Mouse (Mus musculus): Measurements from ENCODE around the gene Pigz. TPM values are rescaled to one million over a fixed set of nuclear protein-coding genes. Genes with fewer than 3 reads are reported as not detected.

The Pigz gene
- 10 to 100 TPM in 6 of 26 experiments, 1 to 10 TPM in 18, under 1 TPM in 2; 0.50 to 16.7 (median 5.5) TPM for total RNA-seq (2018; cell fraction: chromatin; rRNA removed)
- total RNA-seq (2018; cell fraction: cytosol; rRNA removed): 10 to 100 TPM in 8 of 26 experiments, 1 to 10 TPM in 18; 2.1 to 16.2 (median 5.9) TPM
- total RNA-seq (2018; cell fraction: nucleus; rRNA removed): 10 to 100 TPM in 12 of 26 experiments, 1 to 10 TPM in 13, under 1 TPM in 1; 0.38 to 24.0 (median 7.7) TPM
- 2.8 to 3.6 TPM (median 2.9 TPM) in 3 replicates for polyA plus RNA-seq (2018)

DNA sequence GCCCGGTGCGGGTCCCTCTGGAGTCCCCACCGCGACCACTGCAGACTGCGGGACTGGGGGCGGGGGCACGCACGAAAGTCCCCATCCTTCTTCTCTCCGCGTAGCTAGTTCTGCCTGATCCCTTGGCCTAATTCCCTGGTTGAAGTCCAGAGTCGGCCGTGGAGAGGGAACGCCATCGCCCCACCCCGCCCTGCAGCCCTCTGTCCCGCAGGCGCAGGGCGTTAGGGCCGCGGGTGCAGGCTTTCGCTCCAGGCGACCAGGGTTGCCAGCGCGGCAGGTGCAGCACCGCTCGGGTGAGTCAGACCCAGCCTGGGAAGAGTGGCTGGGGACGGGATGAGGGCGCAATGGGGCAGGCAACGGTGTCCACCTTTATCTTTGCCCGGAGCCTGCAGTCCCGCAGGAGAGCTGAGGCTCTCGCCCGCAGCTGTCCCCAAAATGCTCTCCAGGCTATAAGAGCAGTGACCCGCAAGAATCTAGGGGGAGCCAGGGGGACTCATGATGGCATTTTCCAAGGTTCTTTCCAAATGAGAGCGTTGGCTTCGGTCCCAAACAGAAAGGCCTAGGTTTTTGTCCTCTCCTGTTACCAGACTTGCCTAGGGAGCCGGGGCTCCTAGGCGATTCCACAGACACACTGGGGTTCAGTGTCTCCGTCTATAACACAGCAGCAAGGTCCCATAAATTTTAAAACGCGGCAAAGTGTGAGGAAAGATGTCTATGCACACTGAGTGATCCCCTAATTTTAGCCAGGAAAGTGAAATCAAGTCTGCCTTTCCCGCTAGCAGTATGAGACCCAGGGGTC is at the start of gene Pigz:
Gene Pigz (plus strand): TSS at position 101 of the 799 bp plus-strand sequence.
- Histone ChIP-seq H3K4me3 (ENCODE audit: inconsistent target) (peak within 1 kb of the TSS; percentile 36), H3K27ac (peak within 1 kb of the TSS; percentile 74), H3K36me3 (ENCODE audit: inconsistent target) (no peaks in the 10 kb centered on the region), H3K79me2 (ENCODE audit: inconsistent target) (no peaks in the 10 kb centered on the region)
- WGBS (ENCODE audit: missing documents): 21% methylated on average over 42 of the region's 42 CpGs

DNA sequence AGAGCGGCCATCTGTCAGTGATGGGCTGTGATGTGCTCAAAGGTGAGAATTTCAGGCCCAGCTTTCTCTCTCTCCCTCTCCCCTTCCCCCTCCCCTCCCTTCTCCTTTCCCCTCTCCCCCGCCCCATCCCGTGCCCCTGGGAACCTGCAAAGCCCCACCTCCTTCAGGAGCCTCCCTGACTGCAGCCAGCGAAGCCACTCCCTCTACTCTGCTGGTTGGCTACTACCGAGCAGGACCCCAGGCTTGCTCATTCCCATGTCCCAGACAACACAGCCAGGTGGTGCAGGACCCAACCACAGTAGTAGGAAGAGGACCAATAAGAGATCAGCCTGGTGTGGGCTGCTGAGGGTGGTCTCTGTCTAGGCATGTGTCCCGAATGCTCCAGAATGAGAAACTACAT is 49.7 kb upstream of the Pigz start:
- Histone ChIP-seq H3K79me2 (ENCODE audit: inconsistent target) (no peaks in the 10 kb centered on the region), H3K36me3 (ENCODE audit: inconsistent target) (no peaks in the 10 kb centered on the region), H3K4me3 (ENCODE audit: inconsistent target) (no peak overlapping the region), H3K27ac (no peak overlapping the region)
- 31% methylated on average over 5 of the region's 6 CpGs for WGBS (ENCODE audit: missing documents)

DNA sequence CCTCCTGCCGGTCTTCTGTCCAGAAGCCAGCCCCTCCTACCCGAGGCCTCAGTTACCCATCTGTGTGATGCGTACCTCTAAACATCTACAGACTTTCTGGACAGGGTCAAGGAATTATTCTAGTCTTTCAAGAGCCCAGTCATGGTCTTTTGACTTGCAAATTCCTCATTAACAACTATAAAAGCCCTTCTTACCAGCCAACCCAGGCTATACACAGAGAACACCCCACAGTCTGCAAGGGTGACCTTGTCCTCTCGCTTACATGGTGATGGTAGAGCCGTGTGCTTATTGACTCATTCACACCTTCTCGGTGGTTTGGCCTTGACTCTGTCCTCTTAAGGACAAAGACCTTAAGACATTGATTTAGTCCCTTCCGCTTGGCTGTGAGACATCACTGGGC is 42.7 kb upstream of the Pigz start:
- no peaks in the 10 kb centered on the region for H3K79me2 ChIP-seq (ENCODE audit: inconsistent target)
- WGBS (ENCODE audit: missing documents): 86% methylated on average over 7 of the region's 7 CpGs
- H3K4me3 ChIP-seq (ENCODE audit: inconsistent target): no peak overlapping the region
- no peaks in the 10 kb centered on the region for H3K36me3 ChIP-seq (ENCODE audit: inconsistent target)
- no peak overlapping the region for H3K27ac ChIP-seq

DNA sequence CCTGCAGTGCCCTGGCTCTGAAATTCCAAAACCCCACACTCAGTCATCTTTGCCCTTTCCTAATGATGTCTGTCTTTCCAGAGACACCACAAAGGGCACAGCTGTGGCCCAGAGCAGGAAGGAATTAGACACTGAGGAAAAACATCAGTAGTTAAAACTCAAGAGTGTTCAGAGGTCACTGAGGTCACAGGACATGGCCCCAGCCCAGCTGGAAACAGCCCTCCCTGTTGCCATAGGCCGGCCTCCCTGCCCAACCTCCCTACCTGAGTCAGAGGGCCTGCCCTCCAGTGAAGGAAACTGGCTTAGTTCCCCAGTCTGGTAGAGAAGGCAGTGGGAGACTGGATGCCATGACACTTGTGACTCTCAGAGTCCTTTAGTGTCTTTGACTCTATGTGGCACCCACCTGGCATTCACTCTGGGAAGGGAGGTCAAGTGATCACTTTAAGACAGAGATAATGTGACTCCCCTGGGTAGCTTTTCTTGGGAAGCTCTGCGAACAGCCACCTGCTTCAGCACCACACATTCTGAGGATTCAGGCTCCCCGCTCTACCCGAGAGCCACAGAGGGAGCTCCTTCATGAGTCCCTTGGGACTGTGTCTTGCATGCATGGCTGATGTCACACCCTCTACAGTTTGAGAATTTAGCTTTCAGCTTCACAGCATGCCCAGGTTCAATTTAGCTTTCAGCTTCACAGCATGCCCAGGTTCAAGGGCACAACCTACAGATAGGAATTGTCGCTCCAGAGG is 40.1 kb upstream of the Pigz start:
- Histone ChIP-seq H3K36me3 (ENCODE audit: inconsistent target) (no peaks in the 10 kb centered on the region), H3K79me2 (ENCODE audit: inconsistent target) (no peaks in the 10 kb centered on the region), H3K4me3 (ENCODE audit: inconsistent target) (no peak overlapping the region), H3K27ac (no peak overlapping the region)
- 87% methylated on average over 5 of the region's 5 CpGs for WGBS (ENCODE audit: missing documents)

DNA sequence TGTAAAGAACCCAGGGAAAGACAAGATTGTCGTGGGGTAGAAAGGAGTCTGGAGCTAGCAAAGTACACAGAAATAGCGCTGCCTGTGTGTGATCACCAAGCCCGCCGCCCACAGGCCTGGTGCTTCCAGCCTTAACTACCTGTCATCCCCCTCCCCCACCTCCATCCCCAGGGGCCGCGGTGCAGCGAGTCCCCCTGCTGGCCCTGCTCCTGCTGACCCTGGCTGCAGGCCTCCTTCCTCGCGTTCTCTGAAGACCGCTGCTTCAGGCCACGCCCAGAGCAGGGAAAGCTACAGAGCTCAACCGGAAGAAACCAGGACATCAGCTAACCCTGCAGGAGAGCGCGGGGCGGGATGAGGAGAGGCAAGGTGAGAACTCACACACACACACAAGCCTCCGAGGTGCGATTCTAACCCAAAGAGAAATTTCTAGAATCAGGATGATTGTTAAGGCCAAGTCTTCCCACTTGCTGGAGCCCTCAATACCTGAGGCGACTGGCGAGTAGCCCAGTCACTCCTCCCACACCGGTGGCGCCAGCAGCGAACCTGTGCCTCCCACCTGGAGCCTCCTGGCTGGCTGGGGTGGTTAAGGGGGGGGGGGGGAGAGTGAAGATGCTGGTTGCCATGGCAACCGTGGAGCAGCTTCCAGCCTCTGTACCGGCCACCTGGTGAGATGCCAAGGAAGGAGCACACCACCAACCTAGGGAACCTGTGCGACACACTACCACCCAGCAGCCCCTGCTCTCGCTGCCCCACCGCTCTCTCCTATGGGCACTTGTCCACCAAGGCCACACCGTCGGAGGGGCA is 36.5 kb upstream of the Pigz start:
- no peak overlapping the region for H3K4me3 ChIP-seq (ENCODE audit: inconsistent target)
- H3K36me3 ChIP-seq (ENCODE audit: inconsistent target): no peaks in the 10 kb centered on the region
- no peaks in the 10 kb centered on the region for H3K79me2 ChIP-seq (ENCODE audit: inconsistent target)
- 39% methylated on average over 26 of the region's 29 CpGs for WGBS (ENCODE audit: missing documents)
- H3K27ac ChIP-seq: no peak overlapping the region

DNA sequence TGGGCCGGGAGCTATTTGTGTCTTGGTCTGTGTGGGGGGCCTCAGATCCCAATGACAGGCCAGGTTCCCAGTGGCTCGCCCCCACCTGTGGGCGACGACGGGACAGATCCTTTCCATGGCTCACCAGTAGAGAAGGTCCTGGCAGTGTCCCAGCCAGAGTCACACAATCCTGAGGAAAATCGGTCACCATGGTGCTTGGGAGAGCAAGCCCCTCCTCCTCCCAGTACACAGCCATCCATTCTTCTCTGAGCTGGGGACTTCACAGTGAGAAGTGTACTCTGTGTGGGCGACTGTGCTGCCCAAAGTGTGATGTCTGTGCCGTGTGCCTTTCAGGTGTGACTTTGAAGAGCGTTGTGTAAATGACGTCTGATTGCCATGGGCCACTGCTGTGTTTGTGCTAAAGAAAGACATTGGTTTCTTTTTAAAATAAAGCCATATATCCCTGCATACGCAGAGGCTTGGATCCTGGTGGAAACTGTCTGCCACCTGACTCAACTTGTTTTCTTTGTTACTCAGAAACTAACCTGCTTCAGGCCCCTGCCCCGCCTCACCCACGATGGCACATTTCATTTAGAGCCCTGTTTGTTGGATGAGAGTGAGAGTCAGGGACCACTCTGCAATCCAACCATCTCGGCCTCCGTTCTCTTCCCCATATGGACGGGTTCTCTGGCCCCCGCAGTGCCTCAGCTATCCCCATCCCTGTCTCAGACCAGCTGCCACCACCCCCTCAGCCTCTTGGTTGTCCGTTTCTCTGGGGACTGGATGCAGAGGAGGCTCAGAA is 34.9 kb upstream of the Pigz start:
- Histone ChIP-seq H3K36me3 (ENCODE audit: inconsistent target) (no peaks in the 10 kb centered on the region), H3K4me3 (ENCODE audit: inconsistent target) (no peak overlapping the region), H3K27ac (no peak overlapping the region), H3K79me2 (ENCODE audit: inconsistent target) (no peaks in the 10 kb centered on the region)
- 95% methylated on average over 18 of the region's 18 CpGs for WGBS (ENCODE audit: missing documents)

DNA sequence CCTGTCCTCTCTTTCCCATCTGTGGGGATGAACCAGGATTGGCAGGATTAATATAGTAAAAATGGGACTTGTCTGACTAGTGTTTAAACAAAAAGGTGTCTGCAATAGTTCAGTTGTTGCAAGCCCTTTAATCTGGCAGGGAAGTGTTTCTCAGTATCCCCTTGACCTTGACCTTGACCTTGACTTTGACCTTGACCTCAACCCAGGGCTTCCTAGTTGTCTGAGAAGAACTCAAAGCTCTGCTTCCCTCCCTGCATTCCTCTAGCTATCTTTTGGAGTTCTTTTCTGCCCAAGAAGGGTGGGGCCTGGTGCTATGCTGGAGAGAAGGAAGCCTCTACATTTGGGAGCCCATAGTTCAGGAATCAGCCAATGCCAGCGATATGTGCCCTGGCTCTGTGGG is 31.8 kb upstream of the Pigz start:
- H3K36me3 ChIP-seq (ENCODE audit: inconsistent target): no peaks in the 10 kb centered on the region
- 100% methylated on average over 1 of the region's 1 CpGs for WGBS (ENCODE audit: missing documents)
- H3K4me3 ChIP-seq (ENCODE audit: inconsistent target): no peak overlapping the region
- H3K27ac ChIP-seq: no peak overlapping the region
- no peaks in the 10 kb centered on the region for H3K79me2 ChIP-seq (ENCODE audit: inconsistent target)

DNA sequence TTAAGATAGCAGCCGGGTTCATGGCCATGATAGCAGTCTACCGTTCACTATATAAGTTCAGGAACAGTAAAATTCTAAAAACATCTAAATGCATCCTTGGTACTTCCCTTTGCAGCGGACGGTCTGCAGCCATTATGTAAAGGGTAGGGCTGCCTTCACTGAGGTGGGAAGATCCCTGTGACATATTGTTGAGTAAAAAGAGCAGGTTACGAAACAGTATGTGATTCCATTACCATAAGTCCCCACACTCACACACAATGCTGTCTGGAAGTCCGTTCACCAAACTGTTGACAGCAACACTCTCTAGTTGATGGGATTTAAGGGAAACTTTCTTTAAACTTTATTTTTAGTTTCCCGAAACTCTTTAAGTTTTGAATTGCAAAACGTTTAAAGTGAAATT is 30.4 kb upstream of the Pigz start:
- H3K36me3 ChIP-seq (ENCODE audit: inconsistent target): no peaks in the 10 kb centered on the region
- WGBS (ENCODE audit: missing documents): 87% methylated on average over 8 of the region's 8 CpGs
- H3K4me3 ChIP-seq (ENCODE audit: inconsistent target): no peak overlapping the region
- no peak overlapping the region for H3K27ac ChIP-seq
- H3K79me2 ChIP-seq (ENCODE audit: inconsistent target): no peaks in the 10 kb centered on the region

DNA sequence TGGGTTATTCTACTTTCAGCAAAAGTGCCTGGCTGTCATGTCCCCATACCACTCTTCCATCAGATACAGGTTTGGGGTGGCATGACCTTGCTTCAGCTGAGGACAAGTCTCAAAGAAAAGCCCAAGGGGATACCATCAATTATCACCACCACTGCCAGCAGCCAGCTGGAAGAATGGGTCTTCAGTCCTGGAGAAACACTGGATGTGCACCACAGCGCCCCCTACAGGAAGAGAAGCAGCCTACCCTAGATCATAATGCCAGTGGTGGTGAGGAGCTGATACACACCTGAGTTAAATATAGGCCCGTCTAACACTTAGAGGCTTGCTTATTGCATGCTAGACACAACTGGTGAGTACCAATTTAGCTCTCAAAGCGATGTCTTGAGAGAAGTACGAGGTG is 28.3 kb upstream of the Pigz start:
- no peaks in the 10 kb centered on the region for H3K79me2 ChIP-seq (ENCODE audit: inconsistent target)
- H3K36me3 ChIP-seq (ENCODE audit: inconsistent target): no peaks in the 10 kb centered on the region
- H3K4me3 ChIP-seq (ENCODE audit: inconsistent target): no peak overlapping the region
- no peak overlapping the region for H3K27ac ChIP-seq
- WGBS (ENCODE audit: missing documents): 87% methylated on average over 4 of the region's 4 CpGs

DNA sequence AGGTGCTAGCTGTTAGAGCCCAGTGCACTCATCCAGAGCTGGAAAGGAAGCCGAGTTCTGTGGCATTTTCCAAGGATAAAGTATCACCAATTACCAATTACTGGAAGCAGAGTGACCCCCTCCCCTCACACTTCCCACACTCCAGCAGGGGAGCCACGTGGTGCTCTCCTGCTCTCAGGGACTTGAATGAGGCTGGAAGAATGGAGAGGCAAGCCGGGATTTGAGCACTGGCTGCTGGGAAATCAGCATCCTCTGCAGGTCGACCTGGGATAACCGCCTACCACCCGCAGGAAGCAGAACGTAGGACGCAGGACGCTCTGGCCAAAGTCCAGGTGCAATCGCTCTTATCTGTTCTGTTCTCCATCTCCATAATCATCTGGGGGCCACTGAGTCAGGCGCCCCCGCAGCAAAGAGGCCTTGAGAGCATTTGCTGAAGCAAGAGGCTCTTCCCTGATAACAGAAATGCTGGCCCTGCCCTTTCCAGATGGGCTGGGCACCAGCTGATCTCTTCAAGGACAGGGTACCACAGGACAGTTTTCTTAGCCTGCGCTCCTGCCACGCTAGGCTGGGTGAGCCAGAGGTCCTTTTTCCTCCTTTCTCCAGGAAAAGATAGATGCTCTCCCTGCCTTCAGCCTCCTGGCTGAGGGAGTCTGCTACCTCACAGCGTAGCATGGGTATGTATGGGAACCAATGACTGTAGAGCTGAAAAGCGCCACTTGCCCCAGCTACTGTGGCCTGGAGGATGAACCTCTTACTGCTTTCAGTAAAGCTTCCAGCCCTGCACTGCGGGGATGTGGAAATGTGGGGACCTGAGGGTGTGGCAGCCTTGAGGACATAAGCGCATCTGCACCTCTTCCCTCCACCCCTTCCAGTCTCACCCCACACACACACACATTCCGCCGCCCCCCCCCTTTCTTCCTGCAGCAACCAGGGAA is 27.5 kb upstream of the Pigz start:
- WGBS (ENCODE audit: missing documents): 64% methylated on average over 19 of the region's 20 CpGs
- Histone ChIP-seq H3K27ac (no peak overlapping the region), H3K79me2 (ENCODE audit: inconsistent target) (no peaks in the 10 kb centered on the region), H3K4me3 (ENCODE audit: inconsistent target) (no peak overlapping the region), H3K36me3 (ENCODE audit: inconsistent target) (no peaks in the 10 kb centered on the region)

DNA sequence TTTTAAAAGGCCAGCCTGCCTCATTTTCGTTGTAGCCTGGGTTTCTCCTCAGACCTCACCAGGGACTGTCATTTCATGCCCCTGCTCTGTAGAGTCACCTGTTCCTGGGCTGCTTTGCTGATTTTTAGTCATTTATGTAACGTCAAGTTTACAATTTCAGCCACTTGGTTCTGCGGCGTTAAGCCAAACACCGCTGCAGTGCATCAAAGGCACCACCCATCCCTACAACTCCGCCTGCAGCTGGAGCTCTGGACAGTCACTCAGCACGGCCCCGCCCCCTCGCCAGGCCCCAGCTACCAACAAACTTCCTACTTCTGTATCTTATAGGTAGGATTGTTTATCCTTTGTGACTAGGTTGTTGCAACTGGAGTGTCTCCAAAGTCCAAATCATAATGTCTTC is 26.8 kb upstream of the Pigz start:
- 6% methylated on average over 9 of the region's 9 CpGs for whole genome bisulfite sequencing (ENCODE audit: missing documents)
- H3K27ac ChIP-seq: no peak overlapping the region
- no peaks in the 10 kb centered on the region for H3K36me3 ChIP-seq (ENCODE audit: inconsistent target)
- no peak overlapping the region for H3K4me3 ChIP-seq (ENCODE audit: inconsistent target)
- no peaks in the 10 kb centered on the region for H3K79me2 ChIP-seq (ENCODE audit: inconsistent target)

DNA sequence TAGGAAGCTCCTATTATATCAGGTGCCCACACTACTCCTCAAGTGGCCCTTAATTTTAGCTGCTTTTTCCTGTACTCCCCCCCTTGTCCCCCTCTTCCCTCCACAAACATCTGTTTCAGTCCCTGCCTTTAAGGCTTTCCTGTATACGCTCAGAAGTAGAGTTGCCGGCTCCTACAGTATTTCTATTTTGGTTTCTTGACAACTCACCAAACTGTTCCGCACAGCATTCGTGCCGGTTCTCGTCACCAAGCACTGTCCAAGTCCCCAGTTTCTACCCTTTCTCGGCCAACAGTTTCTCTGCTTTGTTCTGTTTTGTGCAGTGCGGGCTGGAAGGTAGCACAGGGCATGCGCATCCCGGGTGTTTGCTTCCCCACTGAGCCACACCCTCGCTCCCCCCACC is 24.7 kb upstream of the Pigz start:
- H3K27ac ChIP-seq: no peak overlapping the region
- H3K36me3 ChIP-seq (ENCODE audit: inconsistent target): no peaks in the 10 kb centered on the region
- no peak overlapping the region for H3K4me3 ChIP-seq (ENCODE audit: inconsistent target)
- no peaks in the 10 kb centered on the region for H3K79me2 ChIP-seq (ENCODE audit: inconsistent target)
- 18% methylated on average over 11 of the region's 11 CpGs for WGBS (ENCODE audit: missing documents)

DNA sequence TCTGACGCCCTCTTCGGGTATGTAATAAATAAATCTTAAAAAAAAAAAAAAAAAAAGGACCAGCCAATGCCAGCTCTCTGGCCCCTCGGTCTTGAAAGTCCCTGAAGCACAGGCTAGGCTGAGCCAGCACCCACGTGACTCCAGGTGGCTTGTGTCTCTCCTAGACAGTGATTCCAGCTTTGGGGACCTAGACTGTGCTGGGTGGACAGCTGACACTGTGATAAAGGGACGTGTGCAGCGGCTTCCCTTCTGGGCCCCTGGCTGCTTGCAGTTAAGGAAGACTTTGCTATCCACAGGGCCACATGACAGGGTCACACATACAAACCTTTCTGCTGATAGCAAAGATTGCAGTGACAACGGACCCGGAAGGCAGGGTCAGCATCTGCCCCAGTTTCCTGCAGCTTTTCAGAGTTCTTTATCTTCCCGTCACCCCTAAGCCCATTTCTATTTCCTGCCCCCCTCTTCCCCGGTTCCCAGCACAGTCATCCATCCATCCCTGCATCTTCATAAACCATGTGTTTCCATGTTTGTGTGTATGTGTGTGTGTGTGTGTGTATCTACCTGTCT is 23.3 kb upstream of the Pigz start:
- Histone ChIP-seq H3K36me3 (ENCODE audit: inconsistent target) (no peaks in the 10 kb centered on the region), H3K27ac (no peak overlapping the region), H3K79me2 (ENCODE audit: inconsistent target) (no peaks in the 10 kb centered on the region), H3K4me3 (ENCODE audit: inconsistent target) (no peak overlapping the region)
- 44% methylated on average over 10 of the region's 10 CpGs for WGBS (ENCODE audit: missing documents)

All from macrophage (primary cell).